Mouse (Mus musculus) heart, embryonic 16.5 days (tissue): ENCODE results near the gene Ppm1n. TPM values are rescaled to one million over a fixed set of nuclear protein-coding genes. Genes with fewer than 3 reads are reported as not detected.

Experiments used
- ATAC-seq: fragments of 200-750 bp; cut with Nextera tagmentation; replicated peaks from 2 replicates; pipeline ENCODE4 v1.8.0; 2017; ENCODE audit warnings: moderate number of reproducible peaks; ENCODE audit not compliant: insufficient read depth, low FRiP score; ENCODE audit errors: extremely low read depth
- H3K27ac ChIP-seq: fragments of 300-500 bp; sonication (generic); 2 replicates; pipeline ENCODE4 v1.5.1; 2014; ENCODE audit warnings: mild to moderate bottlenecking, low read length, control low read depth, moderate library complexity
- H3K27me3 ChIP-seq: fragments of 300-500 bp; sonication (generic); 2 replicates; pipeline ENCODE4 v1.6.1; 2014; ENCODE audit warnings: low read length, mixed read lengths; ENCODE audit not compliant: control insufficient read depth, insufficient read depth
- H3K36me3 ChIP-seq: fragments of 300-500 bp; sonication (generic); 2 replicates; pipeline ENCODE4 v1.6.1; 2014; ENCODE audit not compliant: control insufficient read depth, insufficient read depth
- H3K4me1 ChIP-seq: fragments of 300-500 bp; sonication (generic); 2 replicates; pipeline ENCODE4 v1.6.1; 2014; ENCODE audit warnings: low read length, mixed read lengths; ENCODE audit not compliant: control insufficient read depth, insufficient read depth
- H3K4me2 ChIP-seq: fragments of 300-500 bp; sonication (generic); 2 replicates; pipeline ENCODE4 v1.6.1; 2014; ENCODE audit warnings: low read depth, mild to moderate bottlenecking, control low read depth, low read length
- H3K4me3 ChIP-seq: fragments of 300-500 bp; sonication (generic); 2 replicates; pipeline ENCODE4 v1.5.1; 2014; ENCODE audit warnings: mild to moderate bottlenecking, control low read depth, low read length
- H3K9ac ChIP-seq: fragments of 300-500 bp; sonication (generic); 2 replicates; pipeline ENCODE4 v1.6.1; 2014; ENCODE audit warnings: low read length, control low read depth
- H3K9me3 ChIP-seq: fragments of 300-500 bp; sonication (generic); replicated peaks from 2 replicates; pipeline ENCODE4 v1.6.1; 2016; ENCODE audit warnings: low read length; ENCODE audit not compliant: control insufficient read depth
- WGBS: fragments of 180-500 bp; shearing (Covaris S2); extraction: QIAGEN DNeasy Blood & Tissue Kit; methylation state at CpG from one replicate; pipeline ENCODE4 v1.1.7; 2014; 5-methylcytosine and 5-hydroxymethylcytosine counted together
- polyA plus RNA-seq: library from polyadenylated mRNA; unstranded; fragments of >200 nt; fragmentation: Nextera tagmentation; extraction: Ambion mirVana; gene quantifications from 2 replicates; pipeline ENCODE4 v1.2.1, GENCODE M21; 2015

The Ppm1n gene
- polyA plus RNA-seq, 1 experiment from 2014 or later = 0.11 TPM

DNA sequence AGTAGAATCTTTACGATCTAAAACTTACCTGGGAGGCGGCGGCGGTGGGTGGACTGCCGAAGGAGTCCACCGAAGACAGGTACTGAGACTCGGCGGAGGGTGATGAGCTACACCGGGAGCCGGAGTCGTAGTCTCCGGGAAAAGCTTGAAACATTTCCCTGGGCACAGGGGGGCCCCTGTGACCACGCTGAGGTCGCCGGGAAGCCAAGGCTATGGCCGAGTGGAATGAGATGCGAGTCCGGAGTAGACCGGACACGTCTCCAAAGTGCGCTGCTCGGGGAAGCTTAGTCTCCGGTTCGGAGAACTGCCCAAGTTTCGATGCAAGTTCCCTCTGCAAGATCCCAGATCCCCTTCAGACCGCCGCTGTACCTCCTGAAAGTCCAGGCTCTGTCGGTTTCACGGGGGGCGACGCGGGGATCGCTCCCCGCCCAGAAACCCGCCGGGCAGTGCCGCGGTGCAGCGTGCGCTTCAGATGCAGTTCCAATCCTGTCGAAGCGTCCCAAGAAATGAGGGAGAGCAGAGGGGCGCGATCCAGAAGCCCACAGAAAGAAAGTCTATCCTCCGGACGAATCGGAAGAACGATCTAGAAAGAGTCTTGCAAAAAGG is 29.5 kb upstream of the Ppm1n start:
- ATAC-seq = no peak
- Histone ChIP-seq H3K4me3 (peak overlapping the region; percentile 78), H3K36me3 (no peaks in the 10 kb centered on the region), H3K4me1 (peaks cover 23% of the 10 kb centered on the region), H3K4me2 (peak overlapping the region; percentile 100), H3K9me3 (no peaks in the 10 kb centered on the region), H3K27ac (no peak overlapping the region; the same call in 1 of the 2 replicates), H3K27me3 (peaks cover 29% of the 10 kb centered on the region), H3K9ac (peak overlapping the region; percentile 76)
- under 1% methylated on average over 48 of the region's 48 CpGs for WGBS

DNA sequence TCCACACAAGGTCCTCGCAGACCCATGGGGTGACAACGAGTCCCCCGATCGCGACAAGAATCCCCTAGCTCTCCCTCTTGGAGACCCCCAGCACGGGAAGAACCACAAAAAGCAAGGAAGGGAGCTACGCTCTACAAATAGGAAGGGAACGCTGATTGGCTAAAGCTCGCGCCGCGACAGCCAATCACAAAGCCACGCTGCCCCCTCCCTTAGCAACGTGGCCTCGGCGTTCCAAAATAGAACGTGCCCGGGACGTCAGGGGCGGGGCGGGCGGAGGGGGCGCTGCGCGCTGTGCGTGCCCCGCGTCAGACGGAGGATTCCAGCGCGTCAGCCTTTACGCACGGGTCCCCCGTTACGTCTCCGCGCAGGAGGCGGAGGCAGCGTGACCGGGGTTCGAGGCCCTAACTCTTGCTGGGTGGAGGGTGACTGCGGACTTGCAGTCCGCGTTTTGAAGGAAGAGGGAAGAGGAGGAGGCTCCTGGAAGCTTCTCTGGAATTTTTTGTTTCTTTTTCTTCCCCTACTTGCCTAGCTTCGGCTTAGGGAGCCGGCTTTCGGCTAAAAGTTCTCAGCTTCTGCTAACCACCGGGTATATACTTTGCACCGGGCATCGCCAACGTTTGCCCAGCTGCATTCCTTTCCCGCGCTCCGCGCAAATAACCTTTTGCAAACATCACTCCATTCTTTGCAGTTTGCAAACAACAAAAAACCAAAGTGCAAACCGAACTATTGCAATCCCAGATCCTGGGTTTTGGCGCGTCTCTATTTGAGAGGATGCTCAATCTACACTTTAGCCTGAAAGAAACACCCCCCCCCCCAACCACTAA is 28.8 kb upstream of the Ppm1n start:
- peaks cover 29% of the 10 kb centered on the region for H3K4me1 ChIP-seq
- no peaks in the 10 kb centered on the region for H3K9me3 ChIP-seq
- ATAC-seq = peak; percentile 85
- H3K27me3 ChIP-seq = peaks cover 34% of the 10 kb centered on the region
- peak overlapping the region; percentile 100 for H3K4me2 ChIP-seq
- peak overlapping the region; percentile 78 for H3K4me3 ChIP-seq
- peak overlapping the region; percentile 87 for H3K27ac ChIP-seq
- H3K36me3 ChIP-seq = no peaks in the 10 kb centered on the region
- WGBS = under 1% methylated on average over 58 of the region's 58 CpGs
- peak overlapping the region; percentile 78 for H3K9ac ChIP-seq

DNA sequence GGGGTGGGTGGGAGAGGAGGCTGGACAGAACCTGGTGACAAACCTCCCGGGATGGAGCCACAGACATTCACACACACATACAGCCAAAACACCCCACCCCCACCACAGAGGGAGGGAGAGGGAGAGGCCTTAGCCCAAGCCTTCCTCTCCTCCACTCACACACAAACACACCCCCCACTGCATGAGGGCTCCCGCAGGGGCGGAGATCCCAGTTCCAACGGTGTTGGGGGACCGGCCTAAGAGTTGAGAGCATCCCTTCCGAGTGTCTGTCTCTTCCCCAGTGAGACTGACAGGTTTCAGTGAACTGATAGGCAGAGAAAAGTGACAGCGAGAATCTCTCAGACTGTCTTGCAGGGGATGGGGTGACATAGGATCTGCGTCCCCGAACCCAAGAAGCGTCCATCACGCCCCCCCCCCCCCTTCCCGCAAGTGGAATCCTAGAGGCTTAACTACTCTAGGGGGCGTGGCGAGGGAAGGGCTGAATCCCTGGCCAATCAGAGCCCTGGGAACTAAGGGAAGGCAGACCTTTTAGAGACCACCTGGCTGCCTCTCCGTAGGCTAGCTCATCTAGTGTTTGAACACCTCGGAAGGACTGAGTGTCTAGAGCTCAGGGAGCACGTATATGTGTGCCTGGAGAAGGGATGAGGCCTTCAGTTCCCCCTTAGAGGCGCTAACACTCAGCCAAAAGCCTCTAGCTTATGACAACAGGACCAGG is 28.0 kb upstream of the Ppm1n start:
- H3K4me1 ChIP-seq = peaks cover 32% of the 10 kb centered on the region
- WGBS = 2% methylated on average over 18 of the region's 18 CpGs
- ATAC-seq = peak; percentile 37
- peak overlapping the region; percentile 78 for H3K9ac ChIP-seq
- H3K27me3 ChIP-seq = peaks cover 42% of the 10 kb centered on the region
- H3K27ac ChIP-seq = peak overlapping the region; percentile 87
- H3K36me3 ChIP-seq = no peaks in the 10 kb centered on the region
- H3K4me3 ChIP-seq = peak overlapping the region; percentile 78
- H3K9me3 ChIP-seq = no peaks in the 10 kb centered on the region
- peak overlapping the region; percentile 100 for H3K4me2 ChIP-seq

DNA sequence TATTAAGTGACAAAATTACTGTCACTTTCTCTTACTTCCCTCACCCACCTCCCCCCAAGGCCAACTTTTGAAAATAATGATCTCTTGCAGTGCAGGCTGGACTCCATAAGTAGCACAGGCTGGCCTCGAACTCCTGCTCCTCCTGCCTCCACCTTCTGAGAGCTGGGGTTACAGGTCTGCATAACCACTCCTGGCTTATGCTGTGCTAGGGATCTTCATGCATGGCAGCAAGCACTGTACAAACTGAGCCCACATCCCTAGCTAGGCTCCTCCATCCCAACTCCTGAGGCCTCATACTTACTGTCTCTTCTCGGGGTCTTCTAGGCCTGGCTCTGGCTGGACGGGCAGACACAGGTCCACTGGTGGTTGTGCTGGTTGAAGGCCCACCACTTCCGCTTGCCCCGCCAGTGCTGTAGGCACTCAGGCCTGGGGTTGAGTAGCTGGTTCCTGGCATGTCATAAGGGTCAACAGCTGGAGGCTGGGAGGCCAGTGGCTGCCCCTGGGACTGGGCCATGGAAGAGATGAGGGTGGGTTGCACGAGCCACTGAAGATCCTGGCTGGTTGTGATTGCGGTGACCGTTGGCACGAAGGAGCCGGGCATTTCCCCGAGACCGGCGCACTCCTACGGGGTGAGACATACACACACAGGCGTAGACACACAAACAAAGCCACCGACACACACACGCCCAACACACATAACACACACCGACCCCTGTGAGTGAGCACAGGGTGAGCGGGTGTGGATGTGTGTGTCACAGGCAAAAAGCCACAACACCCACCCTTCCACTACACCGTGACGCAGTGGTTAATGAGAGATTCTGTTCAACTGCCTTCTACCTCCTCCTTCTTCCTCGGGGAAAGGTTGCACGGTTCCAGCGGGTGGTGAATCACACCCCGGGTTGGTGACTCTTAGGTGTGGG is 27.2 kb upstream of the Ppm1n start:
- peaks cover 32% of the 10 kb centered on the region for H3K4me1 ChIP-seq
- H3K9ac ChIP-seq = peak overlapping the region; percentile 78
- WGBS = 67% methylated on average over 25 of the region's 25 CpGs
- ATAC-seq = no peak
- H3K27ac ChIP-seq = no peak overlapping the region
- peaks cover 48% of the 10 kb centered on the region for H3K27me3 ChIP-seq
- H3K4me2 ChIP-seq = no peak overlapping the region; the same call in 1 of the 2 replicates
- H3K4me3 ChIP-seq = no peak overlapping the region
- H3K36me3 ChIP-seq = no peaks in the 10 kb centered on the region
- no peaks in the 10 kb centered on the region for H3K9me3 ChIP-seq

DNA sequence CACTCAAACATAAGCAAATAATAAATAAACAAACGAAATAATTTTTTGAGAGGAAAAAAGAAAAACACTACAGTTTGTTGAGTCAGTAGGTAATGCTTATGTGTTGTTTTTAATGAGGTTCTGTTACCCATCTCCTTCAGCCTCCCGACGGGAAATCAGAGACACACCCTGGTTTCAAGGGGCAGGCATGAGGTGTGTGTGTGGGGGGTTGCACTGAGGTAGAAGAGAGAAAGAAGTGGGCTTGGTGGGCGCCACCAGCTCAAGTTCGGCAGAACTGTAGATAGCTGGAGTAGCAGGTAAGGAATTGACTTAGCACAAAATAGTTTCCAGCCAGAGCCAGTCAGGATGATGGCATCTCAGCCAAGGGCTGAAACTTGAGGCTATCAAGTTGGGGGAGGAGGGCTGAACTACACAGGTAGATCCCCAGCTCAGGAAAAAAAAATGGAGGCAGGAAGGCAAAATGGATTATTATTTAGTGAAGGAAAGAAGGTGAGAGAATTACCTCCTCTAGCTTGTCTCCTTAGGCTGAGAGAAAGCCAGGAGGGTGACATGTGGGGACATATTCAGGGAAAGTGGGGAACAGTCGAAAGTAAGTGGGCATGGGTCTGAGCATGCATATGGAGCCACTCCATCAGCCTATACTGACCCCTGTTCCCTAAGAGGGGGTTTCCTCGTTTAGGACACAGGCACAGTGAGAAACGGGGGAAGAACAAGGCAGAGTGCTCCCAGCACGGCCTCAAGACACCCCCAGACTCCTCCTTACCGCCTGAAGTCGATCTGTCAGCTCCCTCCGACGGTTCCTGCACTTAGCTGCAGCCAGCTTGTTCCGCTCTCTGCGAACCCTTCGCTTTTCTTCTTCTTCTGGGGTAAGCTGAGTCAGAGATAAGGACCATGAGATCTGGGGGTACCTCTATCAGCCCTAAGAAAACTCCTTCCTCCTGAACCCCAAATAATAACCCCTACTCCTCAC is 26.2 kb upstream of the Ppm1n start:
- H3K36me3 ChIP-seq = no peaks in the 10 kb centered on the region
- peaks cover 38% of the 10 kb centered on the region for H3K4me1 ChIP-seq
- no peak overlapping the region for H3K9ac ChIP-seq
- no peak overlapping the region for H3K27ac ChIP-seq
- H3K27me3 ChIP-seq = peaks cover 50% of the 10 kb centered on the region
- no peak overlapping the region for H3K4me3 ChIP-seq
- no peak overlapping the region for H3K4me2 ChIP-seq
- H3K9me3 ChIP-seq = no peaks in the 10 kb centered on the region
- WGBS = 48% methylated on average over 16 of the region's 16 CpGs
- no peak for ATAC-seq

DNA sequence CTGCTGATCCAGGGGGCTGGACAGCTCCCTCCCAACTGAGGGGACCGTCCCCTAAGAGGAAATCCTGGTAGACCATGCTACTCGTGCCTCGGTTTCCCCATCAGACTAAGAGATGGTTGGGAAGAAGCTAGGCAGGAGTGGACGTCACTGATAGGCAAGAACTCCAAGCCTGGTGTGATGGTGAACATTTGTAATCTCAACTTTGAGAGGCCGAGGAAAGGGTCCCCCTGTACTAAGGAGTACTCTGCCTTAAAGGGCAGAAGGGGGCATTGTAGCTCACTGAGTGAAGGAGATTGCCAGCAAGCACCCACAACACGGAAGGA is 25.5 kb upstream of the Ppm1n start:
- Histone ChIP-seq H3K9ac (peak overlapping the region; percentile 65; the same call in 1 of the 2 replicates), H3K9me3 (no peaks in the 10 kb centered on the region), H3K4me2 (peak overlapping the region; percentile 77), H3K36me3 (no peaks in the 10 kb centered on the region), H3K27me3 (peaks cover 50% of the 10 kb centered on the region), H3K4me1 (peaks cover 35% of the 10 kb centered on the region), H3K4me3 (peak overlapping the region; percentile 55), H3K27ac (no peak overlapping the region)
- ATAC-seq = no peak
- WGBS = 8% methylated on average over 6 of the region's 6 CpGs

DNA sequence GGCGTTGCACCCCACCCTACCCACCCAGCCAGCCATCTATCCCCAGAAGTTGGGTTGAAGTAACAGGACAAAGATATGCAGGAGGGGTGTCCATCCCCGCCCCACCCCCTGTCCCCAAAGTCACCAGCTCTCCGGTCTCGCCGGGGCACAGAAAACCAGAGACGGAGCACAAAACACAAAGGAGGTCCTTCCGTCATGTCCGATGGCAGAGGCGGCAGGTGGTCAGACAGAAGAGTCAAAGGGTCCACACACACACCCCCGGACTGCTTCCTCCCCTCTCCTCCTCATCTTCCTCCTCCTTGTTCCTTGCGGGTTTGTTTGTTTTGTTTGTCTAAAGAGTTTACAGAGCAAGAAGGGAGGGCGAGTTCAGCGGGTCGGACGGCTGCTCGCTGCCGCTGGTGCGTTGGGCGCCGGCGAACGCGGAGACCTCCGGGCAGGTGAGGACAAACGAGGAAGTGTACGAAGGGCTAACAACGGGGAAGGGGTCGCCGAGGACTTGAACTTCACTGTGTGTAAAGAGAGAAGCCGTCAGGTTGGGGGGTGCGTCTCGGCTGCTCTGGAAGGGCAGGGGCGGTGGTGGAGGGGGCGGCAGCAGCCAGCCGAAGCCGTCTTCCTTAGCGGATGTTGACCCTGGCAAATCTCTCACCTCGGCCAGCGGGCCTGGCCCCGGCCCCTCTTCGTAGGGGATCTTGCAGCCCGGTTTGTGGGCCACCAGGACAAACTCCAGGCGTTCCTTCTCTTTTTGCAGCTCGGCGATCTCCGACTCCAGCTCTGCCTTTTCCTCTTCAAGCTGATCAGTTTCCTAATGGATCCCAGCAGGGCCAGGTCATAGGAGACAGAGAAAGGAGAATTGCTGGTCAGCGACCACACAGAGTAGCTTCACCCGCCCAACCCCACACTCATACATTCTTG is 24.9 kb upstream of the Ppm1n start:
- Histone ChIP-seq H3K36me3 (no peaks in the 10 kb centered on the region), H3K27ac (no peak overlapping the region), H3K9me3 (no peaks in the 10 kb centered on the region), H3K4me3 (peak overlapping the region; percentile 55), H3K4me1 (peaks cover 35% of the 10 kb centered on the region), H3K4me2 (peak overlapping the region; percentile 77), H3K9ac (peak overlapping the region; percentile 65), H3K27me3 (peaks cover 50% of the 10 kb centered on the region)
- WGBS = 3% methylated on average over 48 of the region's 48 CpGs
- no peak for ATAC-seq
